Mouse (Mus musculus) heart, embryonic 12.5 days (tissue): ENCODE results near the gene Kcne4. TPM values are rescaled to one million over a fixed set of nuclear protein-coding genes. Genes with fewer than 3 reads are reported as not detected.

ENCODE experiments used
- ATAC-seq: fragments of 200-750 bp; cut with Nextera tagmentation; 2 replicates; pipeline ENCODE4 v1.8.0; 2017; ENCODE audit warnings: moderate TSS enrichment, moderate library complexity; ENCODE audit not compliant: insufficient number of reproducible peaks, low FRiP score
- H3K27ac ChIP-seq: fragments of 300-500 bp; sonication (generic); 2 replicates; pipeline ENCODE4 v1.5.1; 2016; ENCODE audit warnings: mild to moderate bottlenecking, moderate library complexity; ENCODE audit not compliant: poor library complexity, severe bottlenecking
- H3K27me3 ChIP-seq: fragments of 300-500 bp; sonication (generic); replicated peaks from 2 replicates; pipeline ENCODE4 v1.6.1; 2016; ENCODE audit warnings: mild to moderate bottlenecking, moderate library complexity
- H3K36me3 ChIP-seq: fragments of 300-500 bp; sonication (generic); 2 replicates; pipeline ENCODE4 v1.6.1; 2016; ENCODE audit warnings: mild to moderate bottlenecking, moderate library complexity
- H3K4me1 ChIP-seq: fragments of 300-500 bp; sonication (generic); replicated peaks from 2 replicates; pipeline ENCODE4 v1.6.1; 2016; ENCODE audit warnings: mild to moderate bottlenecking
- H3K4me2 ChIP-seq: fragments of 300-500 bp; sonication (generic); 2 replicates; pipeline ENCODE4 v1.6.1; 2016; ENCODE audit warnings: mild to moderate bottlenecking, moderate library complexity
- H3K4me3 ChIP-seq: fragments of 300-500 bp; sonication (generic); 2 replicates; pipeline ENCODE4 v1.5.1; 2016; ENCODE audit warnings: mild to moderate bottlenecking
- H3K9ac ChIP-seq: fragments of 300-500 bp; sonication (generic); 2 replicates; pipeline ENCODE4 v1.6.1; 2016; ENCODE audit warnings: mild to moderate bottlenecking, moderate library complexity
- H3K9me3 ChIP-seq: fragments of 300-500 bp; sonication (generic); replicated peaks from 2 replicates; pipeline ENCODE4 v1.6.1; 2016; ENCODE audit warnings: mild to moderate bottlenecking, moderate library complexity
- WGBS: fragments of 180-500 bp; shearing (Covaris S2); methylation state at CpG from one replicate; pipeline ENCODE4 v1.1.7; 2016; 5-methylcytosine and 5-hydroxymethylcytosine counted together
- polyA plus RNA-seq: library from polyadenylated mRNA; unstranded; fragments of >200 nt; fragmentation: Nextera tagmentation; extraction: Ambion mirVana; gene quantifications from 2 replicates; pipeline ENCODE4 v1.2.1, GENCODE M21; 2016

Gene Kcne4
- polyA plus RNA-seq, 1 experiment from 2014 or later = 1.5 TPM

- Histone ChIP-seq H3K4me3 (no peak overlapping the region), H3K27me3 (no peaks in the 10 kb centered on the region), H3K36me3 (no peaks in the 10 kb centered on the region), H3K9ac (no peak overlapping the region), H3K4me2 (no peak overlapping the region), H3K27ac (peak overlapping the region; percentile 71), H3K9me3 (no peaks in the 10 kb centered on the region), H3K4me1 (peaks cover 32% of the 10 kb centered on the region)
- no peak for ATAC-seq
- 72% methylated on average over 8 of the region's 8 CpGs for WGBS
Measured at GRCm38 (mm10) chr1:78820176-78820575, 3.6 kb downstream of the Kcne4 start.

GRCm38 (mm10) chr1:78821111-78821510, 4.6 kb downstream of the Kcne4 start:
- Histone ChIP-seq H3K4me1 (peaks cover 32% of the 10 kb centered on the region), H3K4me3 (no peak overlapping the region), H3K27me3 (no peaks in the 10 kb centered on the region), H3K9ac (no peak overlapping the region), H3K27ac (no peak overlapping the region), H3K4me2 (no peak overlapping the region), H3K9me3 (no peaks in the 10 kb centered on the region), H3K36me3 (no peaks in the 10 kb centered on the region)
- WGBS = 83% methylated on average over 9 of the region's 9 CpGs
- no peak for ATAC-seq

- Histone ChIP-seq H3K4me1 (peaks cover 32% of the 10 kb centered on the region), H3K4me2 (no peak overlapping the region), H3K36me3 (no peaks in the 10 kb centered on the region), H3K9ac (no peak overlapping the region), H3K27ac (no peak overlapping the region), H3K27me3 (no peaks in the 10 kb centered on the region), H3K4me3 (no peak overlapping the region), H3K9me3 (no peaks in the 10 kb centered on the region)
- WGBS = 84% methylated on average over 15 of the region's 15 CpGs
- no peak for ATAC-seq
Measured at GRCm38 (mm10) chr1:78821733-78822430, 5.3 kb downstream of the Kcne4 start.

- no peak overlapping the region for H3K4me2 ChIP-seq
- WGBS = 64% methylated on average over 3 of the region's 3 CpGs
- H3K27ac ChIP-seq = no peak overlapping the region
- H3K4me3 ChIP-seq = no peak overlapping the region
- no peak overlapping the region for H3K9ac ChIP-seq
- no peaks in the 10 kb centered on the region for H3K27me3 ChIP-seq
- ATAC-seq = no peak
- no peaks in the 10 kb centered on the region for H3K36me3 ChIP-seq
- peaks cover 8% of the 10 kb centered on the region; the same call in 1 of the 2 replicates for H3K4me1 ChIP-seq
- no peaks in the 10 kb centered on the region for H3K9me3 ChIP-seq
Measured at GRCm38 (mm10) chr1:78825246-78825645, 8.7 kb downstream of the Kcne4 start.

GRCm38 (mm10) chr1:78838468-78838867, 21.9 kb downstream of the Kcne4 start:
- Histone ChIP-seq H3K36me3 (no peaks in the 10 kb centered on the region), H3K9me3 (no peaks in the 10 kb centered on the region), H3K9ac (no peak overlapping the region), H3K27ac (no peak overlapping the region), H3K27me3 (no peaks in the 10 kb centered on the region), H3K4me1 (no peaks in the 10 kb centered on the region), H3K4me2 (no peak overlapping the region), H3K4me3 (no peak overlapping the region)
- ATAC-seq = no peak
- 78% methylated on average over 3 of the region's 3 CpGs for WGBS

- Histone ChIP-seq H3K9ac (no peak overlapping the region), H3K27me3 (no peaks in the 10 kb centered on the region), H3K9me3 (no peaks in the 10 kb centered on the region), H3K4me1 (no peaks in the 10 kb centered on the region), H3K36me3 (no peaks in the 10 kb centered on the region), H3K27ac (no peak overlapping the region), H3K4me2 (no peak overlapping the region), H3K4me3 (no peak overlapping the region)
- ATAC-seq = no peak
- WGBS = 58% methylated on average over 2 of the region's 2 CpGs
Measured at GRCm38 (mm10) chr1:78840769-78841168, 24.2 kb downstream of the Kcne4 start.

GRCm38 (mm10) chr1:78845661-78846060, 29.1 kb downstream of the Kcne4 start:
- ATAC-seq = no peak
- Histone ChIP-seq H3K9ac (no peak overlapping the region), H3K27me3 (no peaks in the 10 kb centered on the region), H3K4me3 (no peak overlapping the region), H3K9me3 (no peaks in the 10 kb centered on the region), H3K27ac (no peak overlapping the region), H3K4me1 (no peaks in the 10 kb centered on the region), H3K4me2 (no peak overlapping the region), H3K36me3 (no peaks in the 10 kb centered on the region)
- WGBS = 85% methylated on average over 1 of the region's 1 CpGs

- Histone ChIP-seq H3K27ac (no peak overlapping the region), H3K4me2 (no peak overlapping the region), H3K9me3 (no peaks in the 10 kb centered on the region), H3K27me3 (no peaks in the 10 kb centered on the region), H3K9ac (no peak overlapping the region), H3K36me3 (no peaks in the 10 kb centered on the region), H3K4me1 (no peaks in the 10 kb centered on the region), H3K4me3 (no peak overlapping the region)
- WGBS = 34% methylated on average over 2 of the region's 2 CpGs
- no peak for ATAC-seq
Measured at GRCm38 (mm10) chr1:78846471-78846870, 29.9 kb downstream of the Kcne4 start.

GRCm38 (mm10) chr1:78852408-78853093, 36.0 kb downstream of the Kcne4 start:
- H3K4me3 ChIP-seq = no peak overlapping the region
- no peaks in the 10 kb centered on the region for H3K36me3 ChIP-seq
- H3K9me3 ChIP-seq = peaks cover 4% of the 10 kb centered on the region
- H3K27ac ChIP-seq = no peak overlapping the region; the same call in 1 of the 2 replicates
- WGBS = 63% methylated on average over 17 of the region's 17 CpGs
- no peak for ATAC-seq
- H3K27me3 ChIP-seq = no peaks in the 10 kb centered on the region
- peaks cover 11% of the 10 kb centered on the region; the same call in 1 of the 2 replicates for H3K4me1 ChIP-seq
- no peak overlapping the region for H3K4me2 ChIP-seq
- no peak overlapping the region for H3K9ac ChIP-seq

- Histone ChIP-seq H3K36me3 (no peaks in the 10 kb centered on the region), H3K27me3 (no peaks in the 10 kb centered on the region), H3K4me1 (peaks cover 11% of the 10 kb centered on the region; the same call in 1 of the 2 replicates), H3K9me3 (peaks cover 4% of the 10 kb centered on the region), H3K4me3 (no peak overlapping the region), H3K9ac (no peak overlapping the region), H3K27ac (no peak overlapping the region), H3K4me2 (no peak overlapping the region)
- no peak for ATAC-seq
- 79% methylated on average over 3 of the region's 3 CpGs for WGBS
Measured at GRCm38 (mm10) chr1:78853094-78853445, 36.5 kb downstream of the Kcne4 start.

GRCm38 (mm10) chr1:78854306-78854705, 37.7 kb downstream of the Kcne4 start:
- peaks cover 11% of the 10 kb centered on the region; the same call in 1 of the 2 replicates for H3K4me1 ChIP-seq
- H3K9ac ChIP-seq = no peak overlapping the region
- H3K4me3 ChIP-seq = no peak overlapping the region
- no peak overlapping the region for H3K27ac ChIP-seq
- no peak for ATAC-seq
- no peak overlapping the region for H3K4me2 ChIP-seq
- H3K9me3 ChIP-seq = peaks cover 7% of the 10 kb centered on the region
- H3K27me3 ChIP-seq = no peaks in the 10 kb centered on the region
- 43% methylated on average over 1 of the region's 1 CpGs for WGBS
- H3K36me3 ChIP-seq = no peaks in the 10 kb centered on the region
